Mouse (Mus musculus) lung, postnatal 0 days (tissue): ENCODE results near the gene Spint3. TPM values are rescaled to one million over a fixed set of nuclear protein-coding genes. Genes with fewer than 3 reads are reported as not detected.
A peak's percentile ranks its signal among the peaks of the same experiment; 100 is the strongest.

Experiments used
- ATAC-seq: fragments of 200-750 bp; cut with Nextera tagmentation; 2 replicates; pipeline ENCODE4 v1.8.0; 2017; ENCODE audit warnings: moderate library complexity
- DNase-seq: peaks from one replicate; pipeline ENCODE4 v3.0.0-alpha.2; 2016; ENCODE audit warnings: low spot score
- H3K27ac ChIP-seq: fragments of 300-500 bp; sonication (generic); 2 replicates; pipeline ENCODE4 v1.5.1; 2014; ENCODE audit warnings: antibody characterized with exemption, mild to moderate bottlenecking, low read length, mixed read lengths
- H3K27me3 ChIP-seq: fragments of 300-500 bp; sonication (generic); replicated peaks from 2 replicates; pipeline ENCODE4 v1.6.1; 2014; ENCODE audit warnings: low read length, mixed read lengths; ENCODE audit not compliant: insufficient read depth
- H3K36me3 ChIP-seq: fragments of 300-500 bp; sonication (generic); 2 replicates; pipeline ENCODE4 v1.6.1; 2014; ENCODE audit warnings: low read length, mixed read lengths; ENCODE audit not compliant: insufficient read depth
- H3K4me1 ChIP-seq: fragments of 300-500 bp; sonication (generic); 2 replicates; pipeline ENCODE4 v1.6.1; 2014; ENCODE audit warnings: antibody characterized with exemption, low read depth, low read length, mixed read lengths; ENCODE audit not compliant: insufficient read depth
- H3K4me2 ChIP-seq: fragments of 300-500 bp; sonication (generic); replicated peaks from 2 replicates; pipeline ENCODE4 v1.6.1; 2014; ENCODE audit warnings: low read depth, mild to moderate bottlenecking, low read length, moderate library complexity, mixed read lengths
- H3K4me3 ChIP-seq: fragments of 300-500 bp; sonication (generic); 2 replicates; pipeline ENCODE4 v1.5.1; 2014; ENCODE audit warnings: low read depth, low read length
- H3K9ac ChIP-seq: fragments of 300-500 bp; sonication (generic); replicated peaks from 2 replicates; pipeline ENCODE4 v1.6.1; 2014; ENCODE audit warnings: low read depth, mild to moderate bottlenecking
- H3K9me3 ChIP-seq: fragments of 300-500 bp; sonication (generic); 2 replicates; pipeline ENCODE4 v1.6.1; 2016; ENCODE audit warnings: low read length, mixed read lengths
- CTCF ChIP-seq: IDR thresholded peaks from 2 replicates; pipeline ENCODE4 v1.5.1; 2016; ENCODE audit warnings: antibody characterized with exemption, mild to moderate bottlenecking
- EP300 ChIP-seq: IDR thresholded peaks from 2 replicates; pipeline ENCODE4 v1.6.1; 2016; ENCODE audit warnings: antibody characterized with exemption, mild to moderate bottlenecking, control low read depth
- WGBS: fragments of 180-500 bp; shearing (Covaris S2); extraction: QIAGEN DNeasy Blood & Tissue Kit; methylation state at CpG from one replicate; pipeline ENCODE4 v1.1.7; 2014; 5-methylcytosine and 5-hydroxymethylcytosine counted together
- polyA plus RNA-seq: library from polyadenylated mRNA; unstranded; fragments of >200 nt; fragmentation: Nextera tagmentation; extraction: Ambion mirVana; gene quantifications from 2 replicates; pipeline ENCODE4 v1.2.1, GENCODE M21; 2015

Gene Spint3
- polyA plus RNA-seq, 1 experiment from 2014 or later = not detected

- H3K4me3 ChIP-seq = no peak overlapping the region
- 40% methylated on average over 8 of the region's 8 CpGs for WGBS
- DNase-seq (peak; percentile 61), ATAC-seq (no peak)
- no peaks in the 10 kb centered on the region for H3K36me3 ChIP-seq
- H3K4me1 ChIP-seq = 0 out of 2 replicates have a peak, but pooled peaks cover 3% of the 10 kb centered on the region
- no peaks in the 10 kb centered on the region for H3K9me3 ChIP-seq
- no peak overlapping the region for H3K9ac ChIP-seq
- no peak for TF ChIP-seq EP300
- TF ChIP-seq CTCF = no peak
- no peaks in the 10 kb centered on the region for H3K27me3 ChIP-seq
- no peak overlapping the region for H3K4me2 ChIP-seq
- peak overlapping the region; percentile 72 for H3K27ac ChIP-seq
Observed at GRCm38 (mm10) chr2:164558426-164558825, 14.8 kb downstream of the Spint3 start.

GRCm38 (mm10) chr2:164551502-164551901, 21.8 kb downstream of the Spint3 start:
- DNase-seq = peak; percentile 14
- H3K4me3 ChIP-seq = no peak overlapping the region
- no peaks in the 10 kb centered on the region for H3K4me1 ChIP-seq
- 44% methylated on average over 9 of the region's 9 CpGs for WGBS
- no peak overlapping the region for H3K4me2 ChIP-seq
- H3K27ac ChIP-seq = no peak overlapping the region
- H3K9ac ChIP-seq = no peak overlapping the region
- H3K9me3 ChIP-seq = no peaks in the 10 kb centered on the region
- TF ChIP-seq CTCF (no peak), EP300 (no peak)
- no peak; the same call in 1 of the 2 replicates for ATAC-seq
- H3K36me3 ChIP-seq = no peaks in the 10 kb centered on the region
- no peaks in the 10 kb centered on the region for H3K27me3 ChIP-seq

- H3K4me1 ChIP-seq = no peaks in the 10 kb centered on the region
- TF ChIP-seq EP300 (no peak), CTCF (no peak)
- H3K9me3 ChIP-seq = no peaks in the 10 kb centered on the region
- DNase-seq (no peak), ATAC-seq (no peak)
- no peak overlapping the region for H3K4me2 ChIP-seq
- H3K36me3 ChIP-seq = no peaks in the 10 kb centered on the region
- no peak overlapping the region for H3K4me3 ChIP-seq
- no peak overlapping the region for H3K9ac ChIP-seq
- no peak overlapping the region for H3K27ac ChIP-seq
- H3K27me3 ChIP-seq = no peaks in the 10 kb centered on the region
- WGBS = 69% methylated on average over 2 of the region's 2 CpGs
Observed at GRCm38 (mm10) chr2:164550895-164551269, 22.4 kb downstream of the Spint3 start.

GRCm38 (mm10) chr2:164549963-164550894, 23.0 kb downstream of the Spint3 start:
- DNase-seq = no peak
- H3K9ac ChIP-seq = no peak overlapping the region
- no peaks in the 10 kb centered on the region for H3K27me3 ChIP-seq

DNA sequence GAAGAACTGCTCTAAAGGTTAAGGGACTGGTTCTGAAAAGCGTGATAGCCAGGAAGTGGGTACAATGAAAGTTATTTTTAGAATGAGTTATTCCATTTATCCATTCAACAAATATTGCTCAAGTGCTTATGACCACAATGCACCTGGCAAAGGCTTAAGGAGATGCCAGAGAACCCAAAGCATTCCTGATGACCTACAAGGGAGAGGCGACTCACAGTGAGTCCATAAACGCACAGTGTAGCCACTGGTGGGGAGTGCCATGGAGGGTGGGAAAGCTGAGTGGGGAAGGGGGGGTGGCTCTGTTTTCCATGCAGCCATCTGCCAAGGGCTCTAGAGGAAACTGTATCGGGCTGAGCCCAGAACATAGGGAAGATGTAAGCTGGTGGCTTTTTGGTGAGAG, 23.9 kb downstream of the Spint3 start:
- DNase-seq = peak; percentile 84

More at GRCm38 (mm10) chr2:164549963-164550894, 23.0 kb downstream of the Spint3 start:
- H3K4me2 ChIP-seq = no peak overlapping the region
- H3K36me3 ChIP-seq = no peaks in the 10 kb centered on the region
- H3K9me3 ChIP-seq = no peaks in the 10 kb centered on the region
- no peak for TF ChIP-seq CTCF
- no peak for TF ChIP-seq EP300
- no peaks in the 10 kb centered on the region for H3K4me1 ChIP-seq
- no peak overlapping the region for H3K4me3 ChIP-seq
- no peak for ATAC-seq
- no peak overlapping the region for H3K27ac ChIP-seq
- 30% methylated on average over 10 of the region's 10 CpGs for WGBS

GRCm38 (mm10) chr2:164544454-164545097, 28.7 kb downstream of the Spint3 start:
- TF ChIP-seq EP300 = no peak
- TF ChIP-seq CTCF = no peak
- no peaks in the 10 kb centered on the region for H3K36me3 ChIP-seq
- ATAC-seq (no peak), DNase-seq (peak; percentile 16)
- H3K4me1 ChIP-seq = no peaks in the 10 kb centered on the region
- H3K4me3 ChIP-seq = no peak overlapping the region
- H3K27ac ChIP-seq = no peak overlapping the region
- no peaks in the 10 kb centered on the region for H3K27me3 ChIP-seq
- no peak overlapping the region for H3K9ac ChIP-seq
- no peak overlapping the region for H3K4me2 ChIP-seq
- no peaks in the 10 kb centered on the region for H3K9me3 ChIP-seq
- 32% methylated on average over 5 of the region's 5 CpGs for WGBS

More for the DNA sequence above, 23.9 kb downstream of the Spint3 start:
- peak; percentile 90 for TF ChIP-seq EP300
- no peak for TF ChIP-seq CTCF
- 14% methylated on average over 4 of the region's 4 CpGs for WGBS
- no peaks in the 10 kb centered on the region for H3K27me3 ChIP-seq
- no peak overlapping the region for H3K4me3 ChIP-seq
- peak overlapping the region; percentile 66 for H3K27ac ChIP-seq
- peak; percentile 93 for ATAC-seq
- no peaks in the 10 kb centered on the region for H3K4me1 ChIP-seq
- H3K4me2 ChIP-seq = no peak overlapping the region
- H3K9ac ChIP-seq = no peak overlapping the region
- H3K9me3 ChIP-seq = no peaks in the 10 kb centered on the region
- no peaks in the 10 kb centered on the region for H3K36me3 ChIP-seq
